Mouse (Mus musculus) lung, embryonic 16.5 days (tissue): ENCODE results near the gene Psd. TPM values are rescaled to one million over a fixed set of nuclear protein-coding genes. Genes with fewer than 3 reads are reported as not detected.
A peak's percentile ranks its signal among the peaks of the same experiment; 100 is the strongest.

Experiments
- ATAC-seq: fragments of 200-750 bp; cut with Nextera tagmentation; 2 replicates; pipeline ENCODE4 v1.8.0; 2017; ENCODE audit warnings: low read depth, mild to moderate bottlenecking, moderate library complexity
- H3K27ac ChIP-seq: fragments of 300-500 bp; sonication (generic); 2 replicates; pipeline ENCODE4 v1.5.1; 2014; ENCODE audit warnings: mild to moderate bottlenecking, control low read depth, low read length
- H3K27me3 ChIP-seq: fragments of 300-500 bp; sonication (generic); 2 replicates; pipeline ENCODE4 v1.6.1; 2014; ENCODE audit warnings: low read depth, low read length, mixed read lengths; ENCODE audit not compliant: control insufficient read depth, insufficient read depth
- H3K36me3 ChIP-seq: fragments of 300-500 bp; sonication (generic); 2 replicates; pipeline ENCODE4 v1.6.1; 2014; ENCODE audit warnings: low read length; ENCODE audit not compliant: control insufficient read depth, insufficient read depth
- H3K4me1 ChIP-seq: fragments of 300-500 bp; sonication (generic); replicated peaks from 2 replicates; pipeline ENCODE4 v1.6.1; 2014; ENCODE audit warnings: low read length, mixed read lengths; ENCODE audit not compliant: control insufficient read depth, insufficient read depth
- H3K4me2 ChIP-seq: fragments of 300-500 bp; sonication (generic); 2 replicates; pipeline ENCODE4 v1.6.1; 2014; ENCODE audit warnings: low read depth, low read length, control low read depth
- H3K4me3 ChIP-seq: fragments of 300-500 bp; sonication (generic); 2 replicates; pipeline ENCODE4 v1.5.1; 2014; ENCODE audit warnings: mild to moderate bottlenecking, low read length, control low read depth
- H3K9ac ChIP-seq: fragments of 300-500 bp; sonication (generic); 2 replicates; pipeline ENCODE4 v1.6.1; 2014; ENCODE audit warnings: low read length, control low read depth
- H3K9me3 ChIP-seq: fragments of 300-500 bp; sonication (generic); 2 replicates; pipeline ENCODE4 v1.6.1; 2016; ENCODE audit warnings: low read length; ENCODE audit not compliant: control insufficient read depth
- WGBS: fragments of 180-500 bp; shearing (Covaris S2); extraction: QIAGEN DNeasy Blood & Tissue Kit; methylation state at CpG from one replicate; pipeline ENCODE4 v1.1.7; 2014; 5-methylcytosine and 5-hydroxymethylcytosine counted together
- polyA plus RNA-seq: library from polyadenylated mRNA; unstranded; fragments of >200 nt; fragmentation: Nextera tagmentation; extraction: Ambion mirVana; gene quantifications from 2 replicates; pipeline ENCODE4 v1.2.1, GENCODE M21; 2015

The Psd gene
- polyA plus RNA-seq, 1 experiment from 2014 or later = 3.4 TPM

- ATAC-seq = no peak
- no peaks in the 10 kb centered on the region for H3K36me3 ChIP-seq
- peak overlapping the region; percentile 83 for H3K4me2 ChIP-seq
- no peaks in the 10 kb centered on the region for H3K9me3 ChIP-seq
- peaks cover 11% of the 10 kb centered on the region for H3K27me3 ChIP-seq
- peak overlapping the region; percentile 73 for H3K27ac ChIP-seq
- no peak overlapping the region for H3K9ac ChIP-seq
- H3K4me3 ChIP-seq = no peak overlapping the region
- peaks cover 15% of the 10 kb centered on the region; the same call in 1 of the 2 replicates for H3K4me1 ChIP-seq
- WGBS = 50% methylated on average over 4 of the region's 4 CpGs
These were observed 31.4 kb upstream of the Psd start for GRCm38 (mm10) chr19:46358381-46358780.

GRCm38 (mm10) chr19:46357344-46358280 lies 30.7 kb upstream of the Psd start:
- Histone ChIP-seq H3K9me3 (no peaks in the 10 kb centered on the region), H3K27me3 (peaks cover 11% of the 10 kb centered on the region), H3K4me3 (peak overlapping the region; percentile 61), H3K27ac (peak overlapping the region; percentile 73), H3K4me2 (peak overlapping the region; percentile 83), H3K36me3 (no peaks in the 10 kb centered on the region), H3K9ac (peak overlapping the region; percentile 73), H3K4me1 (peaks cover 15% of the 10 kb centered on the region; the same call in 1 of the 2 replicates)
- 11% methylated on average over 25 of the region's 25 CpGs for WGBS
- ATAC-seq = peak; percentile 76

GRCm38 (mm10) chr19:46356701-46357138 lies 29.8 kb upstream of the Psd start:
- peak overlapping the region; percentile 73 for H3K9ac ChIP-seq
- peak overlapping the region; percentile 61 for H3K4me3 ChIP-seq
- H3K27ac ChIP-seq = peak overlapping the region; percentile 66
- ATAC-seq = peak; percentile 88
- H3K4me1 ChIP-seq = peaks cover 15% of the 10 kb centered on the region; the same call in 1 of the 2 replicates
- no peaks in the 10 kb centered on the region for H3K9me3 ChIP-seq
- peak overlapping the region; percentile 83 for H3K4me2 ChIP-seq
- H3K27me3 ChIP-seq = peaks cover 11% of the 10 kb centered on the region
- under 1% methylated on average over 29 of the region's 29 CpGs for WGBS
- no peaks in the 10 kb centered on the region for H3K36me3 ChIP-seq

- 55% methylated on average over 10 of the region's 10 CpGs for WGBS
- H3K4me2 ChIP-seq = peak within 1 kb of the TSS; percentile 97
- no peak for ATAC-seq
These were observed 23.4 kb upstream of the Psd start, which contains the start of gene 2310034G01Rik for GRCm38 (mm10) chr19:46350168-46350932. 2310034G01Rik (minus strand) TSS chr19:46350302.

GRCm38 (mm10) chr19:46349550-46349949 lies 22.6 kb upstream of the Psd start:
- Histone ChIP-seq H3K9me3 (no peaks in the 10 kb centered on the region), H3K4me2 (peak overlapping the region; percentile 97), H3K4me1 (peaks cover 15% of the 10 kb centered on the region), H3K36me3 (no peaks in the 10 kb centered on the region), H3K27ac (peak overlapping the region; percentile 81), H3K27me3 (no peaks in the 10 kb centered on the region), H3K9ac (peak overlapping the region; percentile 86), H3K4me3 (peak overlapping the region; percentile 72)
- WGBS = 23% methylated on average over 6 of the region's 6 CpGs
- peak; percentile 21; the same call in 1 of the 2 replicates for ATAC-seq

More at GRCm38 (mm10) chr19:46350168-46350932, 23.4 kb upstream of the Psd start, which contains the start of gene 2310034G01Rik:
- Histone ChIP-seq H3K9ac (peak within 1 kb of the TSS; percentile 86), H3K4me3 (peak within 1 kb of the TSS; percentile 72), H3K27me3 (no peaks in the 10 kb centered on the region), H3K4me1 (peaks cover 15% of the 10 kb centered on the region), H3K27ac (peak within 1 kb of the TSS; percentile 81), H3K9me3 (no peaks in the 10 kb centered on the region), H3K36me3 (no peaks in the 10 kb centered on the region)

- H3K9me3 ChIP-seq = no peaks in the 10 kb centered on the region
- under 1% methylated on average over 78 of the region's 78 CpGs for WGBS
- H3K36me3 ChIP-seq = no peaks in the 10 kb centered on the region
These were observed 22.0 kb upstream of the Psd start for GRCm38 (mm10) chr19:46348761-46349458.

GRCm38 (mm10) chr19:46347936-46348668 lies 21.1 kb upstream of the Psd start:
- H3K4me2 ChIP-seq = peak overlapping the region; percentile 97
- no peaks in the 10 kb centered on the region for H3K36me3 ChIP-seq
- 27% methylated on average over 14 of the region's 14 CpGs for WGBS

More at GRCm38 (mm10) chr19:46348761-46349458, 22.0 kb upstream of the Psd start:
- Histone ChIP-seq H3K4me2 (peak overlapping the region; percentile 97), H3K4me3 (peak overlapping the region; percentile 72), H3K4me1 (peaks cover 15% of the 10 kb centered on the region), H3K27ac (peak overlapping the region; percentile 81), H3K27me3 (0 out of 2 replicates have a peak, but pooled peaks cover 2% of the 10 kb centered on the region), H3K9ac (peak overlapping the region; percentile 86)
- ATAC-seq = peak; percentile 87

GRCm38 (mm10) chr19:46347146-46347545 lies 20.2 kb upstream of the Psd start:
- Histone ChIP-seq H3K4me1 (peaks cover 15% of the 10 kb centered on the region), H3K9ac (no peak overlapping the region), H3K9me3 (no peaks in the 10 kb centered on the region), H3K27me3 (peaks cover 4% of the 10 kb centered on the region; the same call in 1 of the 2 replicates), H3K36me3 (no peaks in the 10 kb centered on the region), H3K4me2 (no peak overlapping the region), H3K4me3 (no peak overlapping the region), H3K27ac (no peak overlapping the region)
- 100% methylated on average over 1 of the region's 1 CpGs for WGBS
- ATAC-seq = no peak

More at GRCm38 (mm10) chr19:46347936-46348668, 21.1 kb upstream of the Psd start:
- Histone ChIP-seq H3K9ac (peak overlapping the region; percentile 86), H3K9me3 (no peaks in the 10 kb centered on the region), H3K27ac (peak overlapping the region; percentile 81), H3K4me1 (peaks cover 15% of the 10 kb centered on the region), H3K27me3 (peaks cover 4% of the 10 kb centered on the region; the same call in 1 of the 2 replicates), H3K4me3 (peak overlapping the region; percentile 72)
- ATAC-seq = peak; percentile 18
